Mouse (Mus musculus): ENCODE measurements around the gene Efcab9. TPM values are rescaled to one million over a fixed set of nuclear protein-coding genes. Genes with fewer than 3 reads are reported as not detected.

The Efcab9 gene
- polyA plus RNA-seq, 1 experiment, result not detected

DNA sequence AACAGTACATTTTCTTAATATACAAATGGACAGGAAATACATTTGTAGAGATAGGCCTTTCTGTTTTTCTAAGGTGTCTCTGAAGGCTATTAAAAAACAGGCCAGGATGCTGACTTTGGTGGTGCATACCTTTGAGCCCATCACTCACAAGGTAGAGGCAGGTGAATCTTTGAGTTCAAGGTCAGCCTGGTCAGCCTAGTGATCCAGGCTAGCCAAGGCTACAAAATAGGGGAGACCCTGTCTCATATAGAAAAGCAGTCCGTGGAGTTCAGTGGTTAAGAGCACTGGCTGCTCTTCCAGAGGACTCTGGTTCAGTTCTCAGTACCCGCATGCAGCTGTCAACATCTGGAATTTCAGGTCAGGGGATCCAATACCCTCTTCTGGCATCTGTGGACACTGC is 28.2 kb downstream of the Efcab9 start:
- no peak for TF ChIP-seq POLR2A (IDR thresholded peaks at IDR 0.05; ENCODE audit: low read depth, low read length)
- no peak for TF ChIP-seq CTCF (IDR thresholded peaks at IDR 0.05; ENCODE audit: borderline replicate concordance, insufficient read depth, low read length)
- no peak overlapping the region for H3K4me3 ChIP-seq (ENCODE audit: insufficient read depth, low read length)
- no peak overlapping the region for H3K27ac ChIP-seq (ENCODE audit: insufficient read depth, low read length)
- H3K4me1 ChIP-seq (ENCODE audit: control insufficient read depth, insufficient read depth, low read length), result no peaks in the 10 kb centered on the region

DNA sequence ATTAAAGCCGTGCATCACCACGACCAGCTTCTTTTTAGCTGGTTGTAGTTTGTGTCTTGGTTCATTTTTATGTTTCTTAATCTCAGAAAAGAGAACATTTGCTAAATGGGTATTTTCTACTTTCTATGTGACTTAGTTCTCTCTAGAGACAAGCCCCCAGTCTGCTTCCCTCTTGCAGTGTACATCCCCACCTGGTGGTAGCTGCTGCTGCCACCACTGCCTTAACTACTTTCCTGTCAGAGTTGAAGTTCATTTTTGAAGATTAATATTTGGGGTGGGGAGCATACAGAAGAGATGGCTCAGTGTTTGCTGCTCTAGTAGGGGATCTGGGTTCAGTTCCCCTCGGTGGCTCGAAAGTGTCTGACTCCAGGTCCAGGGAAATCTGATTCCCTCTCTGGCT is 31.9 kb downstream of the Efcab9 start:
- Histone ChIP-seq H3K4me3 (ENCODE audit: insufficient read depth, low read length) (no peak overlapping the region), H3K4me1 (ENCODE audit: control insufficient read depth, insufficient read depth, low read length) (no peaks in the 10 kb centered on the region), H3K27ac (ENCODE audit: insufficient read depth, low read length) (no peak overlapping the region)
- TF ChIP-seq POLR2A (IDR thresholded peaks at IDR 0.05; ENCODE audit: low read depth, low read length) (no peak), CTCF (IDR thresholded peaks at IDR 0.05; ENCODE audit: borderline replicate concordance, insufficient read depth, low read length) (no peak)

- Histone ChIP-seq H3K4me3 (ENCODE audit: insufficient read depth, low read length) (no peak overlapping the region), H3K4me1 (ENCODE audit: control insufficient read depth, insufficient read depth, low read length) (no peaks in the 10 kb centered on the region), H3K27ac (ENCODE audit: insufficient read depth, low read length) (no peak overlapping the region)
- no peak for TF ChIP-seq POLR2A (IDR thresholded peaks at IDR 0.05; ENCODE audit: low read depth, low read length)
- no peak for TF ChIP-seq CTCF (IDR thresholded peaks at IDR 0.05; ENCODE audit: borderline replicate concordance, insufficient read depth, low read length)
These were observed 32.9 kb downstream of the Efcab9 start for GRCm38 (mm10) chr11:32498757-32499535.

- H3K27ac ChIP-seq (ENCODE audit: insufficient read depth, low read length), result no peak overlapping the region
- no peak overlapping the region for H3K4me3 ChIP-seq (ENCODE audit: insufficient read depth, low read length)
- TF ChIP-seq POLR2A (IDR thresholded peaks at IDR 0.05; ENCODE audit: low read depth, low read length) (no peak), CTCF (IDR thresholded peaks at IDR 0.05; ENCODE audit: borderline replicate concordance, insufficient read depth, low read length) (no peak)
These were observed 36.6 kb downstream of the Efcab9 start for GRCm38 (mm10) chr11:32495283-32495682.

DNA sequence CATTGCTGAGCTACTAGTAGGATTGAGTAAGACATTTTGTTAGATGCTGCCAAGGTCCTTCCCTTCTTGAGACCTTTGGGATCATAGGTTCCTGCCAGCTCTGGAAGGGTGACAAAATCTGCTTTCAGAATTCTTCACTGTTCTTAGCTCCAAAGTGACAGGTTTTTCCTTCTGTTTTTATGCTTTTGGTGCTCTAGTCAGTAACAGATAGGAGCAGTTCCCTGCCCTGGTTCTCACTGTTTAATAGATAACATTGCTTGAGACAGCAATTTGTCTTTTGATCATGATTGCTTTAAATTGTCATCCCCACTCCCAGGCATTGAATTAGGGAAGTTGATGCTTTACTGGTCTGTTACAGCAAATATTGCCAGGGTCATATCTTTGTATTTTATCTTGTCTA is 38.6 kb downstream of the Efcab9 start:
- TF ChIP-seq CTCF (IDR thresholded peaks at IDR 0.05; ENCODE audit: borderline replicate concordance, insufficient read depth, low read length), result no peak
- TF ChIP-seq POLR2A (IDR thresholded peaks at IDR 0.05; ENCODE audit: low read depth, low read length), result no peak
- no peak overlapping the region for H3K4me3 ChIP-seq (ENCODE audit: insufficient read depth, low read length)
- peaks cover 4% of the 10 kb centered on the region; the same call in 1 of the 2 replicates for H3K4me1 ChIP-seq (ENCODE audit: control insufficient read depth, insufficient read depth, low read length)
- H3K27ac ChIP-seq (ENCODE audit: insufficient read depth, low read length), result no peak overlapping the region

More at GRCm38 (mm10) chr11:32495283-32495682, 36.6 kb downstream of the Efcab9 start:
- no peaks in the 10 kb centered on the region for H3K4me1 ChIP-seq (ENCODE audit: control insufficient read depth, insufficient read depth, low read length)

DNA sequence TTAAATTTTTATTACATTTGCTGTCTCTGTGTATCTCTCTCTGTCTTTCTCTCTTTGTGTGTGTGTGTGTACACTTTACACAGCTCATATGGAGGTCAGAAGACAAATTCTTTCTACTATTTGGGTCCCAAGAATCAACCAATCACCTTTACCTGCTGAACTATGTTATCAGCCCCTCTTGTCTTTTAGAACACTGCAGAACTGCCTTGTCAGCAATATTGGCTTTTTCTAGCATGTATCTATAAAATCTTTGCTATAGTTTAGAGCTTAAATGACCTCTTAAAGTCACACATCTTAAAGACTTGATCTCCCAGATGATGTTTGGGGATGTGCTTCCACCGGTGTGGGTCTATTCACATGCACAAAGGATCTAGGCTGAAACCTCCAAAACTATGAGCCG is 40.8 kb downstream of the Efcab9 start:
- peaks cover 4% of the 10 kb centered on the region; the same call in 1 of the 2 replicates for H3K4me1 ChIP-seq (ENCODE audit: control insufficient read depth, insufficient read depth, low read length)
- no peak overlapping the region for H3K4me3 ChIP-seq (ENCODE audit: insufficient read depth, low read length)
- TF ChIP-seq POLR2A (IDR thresholded peaks at IDR 0.05; ENCODE audit: low read depth, low read length) (no peak), CTCF (IDR thresholded peaks at IDR 0.05; ENCODE audit: borderline replicate concordance, insufficient read depth, low read length) (no peak)
- H3K27ac ChIP-seq (ENCODE audit: insufficient read depth, low read length), result no peak overlapping the region

GRCm38 (mm10) chr11:32488808-32489670 is 42.8 kb downstream of the Efcab9 start:
- peak overlapping the region; percentile 73 for H3K27ac ChIP-seq (ENCODE audit: insufficient read depth, low read length)
- peaks cover 4% of the 10 kb centered on the region; the same call in 1 of the 2 replicates for H3K4me1 ChIP-seq (ENCODE audit: control insufficient read depth, insufficient read depth, low read length)
- no peak for TF ChIP-seq CTCF (IDR thresholded peaks at IDR 0.05; ENCODE audit: borderline replicate concordance, insufficient read depth, low read length)
- TF ChIP-seq POLR2A (IDR thresholded peaks at IDR 0.05; ENCODE audit: low read depth, low read length), result no peak
- H3K4me3 ChIP-seq (ENCODE audit: insufficient read depth, low read length), result no peak overlapping the region

DNA sequence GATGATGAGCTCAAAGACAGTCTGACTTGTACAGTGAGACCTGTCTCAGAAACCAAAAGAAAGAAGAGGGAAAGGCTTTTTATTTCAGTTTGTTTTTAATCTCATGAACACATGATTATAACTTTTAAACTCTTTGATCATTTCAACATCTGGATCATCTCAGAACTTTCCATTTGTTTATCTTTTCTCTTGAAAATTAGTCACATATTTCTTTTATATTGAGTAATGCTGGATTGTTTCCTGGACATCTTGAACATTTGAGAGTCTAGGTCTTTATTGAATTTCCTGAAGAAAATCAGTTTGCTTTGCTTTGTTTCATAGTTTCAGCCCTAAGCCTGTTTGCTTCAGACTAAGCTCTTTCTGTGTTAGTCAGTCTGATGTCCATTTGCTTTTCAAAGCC is 43.5 kb downstream of the Efcab9 start:
- no peak for TF ChIP-seq POLR2A (IDR thresholded peaks at IDR 0.05; ENCODE audit: low read depth, low read length)
- TF ChIP-seq CTCF (IDR thresholded peaks at IDR 0.05; ENCODE audit: borderline replicate concordance, insufficient read depth, low read length), result no peak
- no peak overlapping the region for H3K4me3 ChIP-seq (ENCODE audit: insufficient read depth, low read length)
- peak overlapping the region; percentile 73 for H3K27ac ChIP-seq (ENCODE audit: insufficient read depth, low read length)
- H3K4me1 ChIP-seq (ENCODE audit: control insufficient read depth, insufficient read depth, low read length), result peaks cover 4% of the 10 kb centered on the region; the same call in 1 of the 2 replicates

GRCm38 (mm10) chr11:32487501-32487900 is 44.4 kb downstream of the Efcab9 start:
- Histone ChIP-seq H3K4me1 (ENCODE audit: control insufficient read depth, insufficient read depth, low read length) (peaks cover 4% of the 10 kb centered on the region; the same call in 1 of the 2 replicates), H3K4me3 (ENCODE audit: insufficient read depth, low read length) (no peak overlapping the region), H3K27ac (ENCODE audit: insufficient read depth, low read length) (no peak overlapping the region)

More at GRCm38 (mm10) chr11:32487501-32487900, 44.4 kb downstream of the Efcab9 start:
- TF ChIP-seq CTCF (IDR thresholded peaks at IDR 0.05; ENCODE audit: borderline replicate concordance, insufficient read depth, low read length), result no peak
- no peak for TF ChIP-seq POLR2A (IDR thresholded peaks at IDR 0.05; ENCODE audit: low read depth, low read length)

Data from embryonic fibroblast, embryonic 13.5 days (primary cell).